Mouse (Mus musculus) cerebellum, postnatal 10 days (tissue): ENCODE measurements at regions not wholly inside any gene's neighbourhood (a gene's known extent, or its start where the extent isn't known, plus 50 kb on each side); places are given as distances from the start of the nearest gene placed in this dataset.

Experiments used
- DNase-seq, 2 experiments: peaks; one replicate each; pipeline ENCODE4 v3.0.0; 2021; ENCODE audit warnings: mixed read lengths in 2 of 2

DNA sequence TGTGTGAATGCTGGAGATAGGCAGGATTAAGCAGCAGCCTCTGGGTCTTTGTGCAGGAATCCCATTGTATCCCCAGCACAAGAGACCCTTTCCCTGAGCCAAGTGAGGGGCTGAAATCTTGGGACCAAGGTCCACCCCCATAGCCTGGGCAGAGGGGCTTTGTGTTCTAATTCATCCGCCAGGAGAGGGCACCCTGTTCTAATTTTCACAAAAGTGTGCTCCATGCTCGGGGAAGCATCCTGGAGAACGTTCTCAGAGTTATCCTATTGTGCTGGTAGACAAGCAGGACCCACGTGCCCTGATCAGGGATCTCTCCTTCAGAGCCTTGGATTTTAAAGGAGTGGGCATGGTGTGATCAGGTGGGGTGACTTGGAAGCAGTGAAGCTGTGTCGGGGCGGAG lies 191.5 kb upstream of the 4931429L15Rik start:
- peak; percentile 49 to 60 for DNase-seq

- DNase-seq = no peak
Observed at GRCm38 (mm10) chr9:46509896-46510295, 190.1 kb upstream of the 4931429L15Rik start.

GRCm38 (mm10) chr9:46509458-46509857 lies 189.7 kb upstream of the 4931429L15Rik start:
- DNase-seq = peak in 1 of 2 experiments; percentile 45

GRCm38 (mm10) chr9:46507036-46507435 lies 187.2 kb upstream of the 4931429L15Rik start:
- peak; percentile 91 to 93 for DNase-seq

- DNase-seq = no peak
Observed at GRCm38 (mm10) chr9:46504536-46504935, 184.8 kb upstream of the 4931429L15Rik start.

DNA sequence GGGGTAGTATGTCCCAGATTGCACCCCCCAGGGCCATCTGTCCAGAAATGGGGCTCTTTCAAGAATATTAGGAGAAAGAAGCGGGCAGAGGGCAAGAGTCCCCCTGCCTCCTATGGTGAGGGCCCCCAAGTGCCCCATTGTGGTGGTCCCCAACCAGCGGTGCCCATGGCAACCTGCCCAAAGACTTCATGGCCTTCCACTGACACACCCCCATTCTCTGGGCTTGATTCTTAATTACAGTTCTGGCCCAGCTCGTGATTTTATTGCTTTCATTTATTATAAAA lies 184.3 kb upstream of the 4931429L15Rik start:
- peak; percentile 47 to 67 for DNase-seq

GRCm38 (mm10) chr9:46503321-46504132 lies 183.7 kb upstream of the 4931429L15Rik start:
- no peak for DNase-seq

- DNase-seq = no peak
Observed at GRCm38 (mm10) chr9:46499426-46499825, 179.6 kb upstream of the 4931429L15Rik start.

GRCm38 (mm10) chr9:46498861-46499260 lies 179.1 kb upstream of the 4931429L15Rik start:
- DNase-seq = no peak

GRCm38 (mm10) chr9:46495276-46495675 lies 175.5 kb upstream of the 4931429L15Rik start:
- peak; percentile 67 to 74 for DNase-seq

GRCm38 (mm10) chr9:46482859-46483443 lies 163.2 kb upstream of the 4931429L15Rik start:
- peak; percentile 62 to 69 for DNase-seq

DNA sequence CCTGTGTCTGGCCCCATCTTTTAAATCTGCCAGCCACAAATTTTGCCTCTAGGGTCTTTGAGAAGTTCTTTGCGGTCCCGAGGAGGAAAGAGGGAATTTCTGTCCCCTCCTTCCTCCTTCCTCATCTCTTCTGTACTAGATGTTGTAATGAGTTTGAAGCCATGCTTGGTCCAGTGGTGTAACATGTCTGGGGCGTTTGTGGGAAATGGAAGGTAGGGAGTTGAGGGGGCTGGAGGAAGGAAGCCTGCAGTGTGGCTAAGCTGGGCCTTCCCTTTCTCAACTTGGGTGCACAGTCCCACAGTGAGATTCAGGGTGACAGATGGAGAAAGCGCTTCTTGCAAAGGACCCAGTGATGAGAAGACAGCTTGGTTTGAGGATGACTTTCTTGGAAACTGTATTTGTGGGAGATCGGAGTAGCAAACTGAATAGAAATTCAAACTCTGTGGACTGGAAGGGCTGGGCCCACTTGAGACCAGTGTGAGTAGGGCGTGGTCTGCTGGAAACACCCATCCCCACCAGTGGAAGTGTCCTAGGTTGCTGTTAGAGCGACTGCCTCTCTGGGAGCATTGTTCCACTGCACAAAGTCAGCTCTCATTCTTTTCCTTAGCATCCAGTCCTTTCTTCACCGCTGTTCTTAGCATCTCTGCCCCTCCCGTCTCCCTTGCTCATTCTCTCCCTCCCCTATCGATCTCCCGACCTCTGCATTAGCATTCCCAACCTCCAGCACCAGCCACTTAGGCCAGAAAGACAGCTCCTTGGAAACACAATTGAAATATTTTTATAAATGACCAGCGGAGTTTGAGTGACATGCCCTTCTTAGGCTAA lies 162.5 kb upstream of the 4931429L15Rik start:
- no peak for DNase-seq

- DNase-seq = no peak
Observed at GRCm38 (mm10) chr9:46481491-46481890, 161.7 kb upstream of the 4931429L15Rik start.

GRCm38 (mm10) chr9:46480080-46480690 lies 160.4 kb upstream of the 4931429L15Rik start:
- peak; percentile 74 to 85 for DNase-seq

- DNase-seq = no peak
Observed at GRCm38 (mm10) chr9:46478611-46479010, 158.8 kb upstream of the 4931429L15Rik start.

DNA sequence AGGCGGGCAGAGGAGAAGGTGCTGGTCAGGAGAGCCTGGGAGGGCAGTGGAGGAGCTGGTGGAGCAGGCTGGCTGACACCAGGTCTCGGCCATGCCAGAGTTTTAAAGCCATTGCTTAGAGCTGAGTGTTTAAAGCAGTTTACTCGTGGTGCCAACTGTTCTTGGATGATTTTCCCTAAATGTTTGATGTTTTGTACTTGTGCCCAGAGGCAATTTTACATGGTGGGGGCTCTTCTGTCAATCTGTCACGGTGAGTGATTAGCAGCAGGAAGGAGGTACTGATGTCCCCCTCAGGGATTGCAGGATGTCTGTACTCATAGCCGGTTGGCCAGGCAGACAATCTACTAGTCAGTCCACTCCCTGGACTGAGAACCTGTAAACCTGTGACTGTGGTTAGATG lies 156.7 kb upstream of the 4931429L15Rik start:
- DNase-seq = no peak

DNA sequence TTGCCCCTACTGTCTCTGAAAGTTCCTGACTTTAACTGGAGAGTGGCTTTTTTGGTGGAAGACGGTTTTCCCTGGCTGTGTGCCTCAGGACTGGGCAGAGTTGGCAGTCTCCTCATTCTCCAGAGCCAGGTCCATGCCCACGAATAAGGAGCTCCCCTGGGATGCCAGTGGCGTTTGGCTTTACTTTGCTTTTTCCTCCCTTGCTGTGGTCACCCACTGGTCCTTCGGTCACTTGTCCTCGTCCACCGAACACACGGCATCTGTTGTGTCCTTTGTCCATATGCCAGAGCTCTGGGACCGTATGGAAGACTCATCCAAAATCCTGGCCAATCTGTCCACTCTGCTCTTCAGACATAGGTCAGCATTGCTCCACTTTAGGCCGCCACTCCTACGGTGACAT lies 153.9 kb upstream of the 4931429L15Rik start:
- DNase-seq = peak; percentile 64 to 73

DNA sequence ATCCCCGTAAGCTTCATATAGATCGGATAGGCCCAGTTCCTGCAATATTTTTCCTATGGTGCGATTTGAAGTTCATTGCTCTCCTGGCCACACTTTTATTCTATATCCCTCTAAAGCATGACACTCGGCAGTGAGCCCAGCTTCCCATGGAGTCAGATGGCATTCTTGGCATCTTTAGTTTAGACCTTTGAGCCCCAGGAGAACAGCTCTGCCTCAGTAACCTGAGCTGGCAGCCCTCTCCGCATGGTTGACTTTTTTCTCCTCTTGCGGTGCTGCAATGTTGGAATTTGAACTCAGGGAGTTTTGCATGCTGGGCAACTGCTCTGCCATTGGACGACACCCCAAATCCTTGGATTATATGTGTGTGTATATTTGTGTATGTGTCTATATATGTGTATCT lies 149.7 kb upstream of the 4931429L15Rik start:
- peak; percentile 58 to 71 for DNase-seq

GRCm38 (mm10) chr9:46468306-46468705 lies 148.5 kb upstream of the 4931429L15Rik start:
- DNase-seq = peak in 1 of 2 experiments; percentile 35

DNA sequence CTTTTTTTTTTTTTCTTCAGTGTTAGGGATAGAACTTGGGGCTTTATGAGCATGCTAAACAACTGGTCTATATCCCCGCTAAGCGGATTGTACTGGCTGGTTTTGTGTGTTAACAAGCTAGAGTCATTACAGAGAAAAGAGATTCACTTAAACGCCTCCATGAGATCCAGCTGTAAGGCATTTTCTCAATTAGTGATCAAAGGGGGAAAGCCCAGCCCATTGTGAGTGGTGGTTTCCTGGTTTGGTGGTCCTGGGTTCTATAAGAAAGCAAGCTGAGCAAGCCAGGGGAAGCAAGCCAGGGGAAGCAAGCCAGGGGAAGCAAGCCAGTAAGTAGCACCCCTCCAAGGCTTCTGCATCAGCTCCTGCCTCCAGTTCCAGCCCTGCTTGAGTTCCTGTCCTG lies 147.9 kb upstream of the 4931429L15Rik start:
- no peak for DNase-seq

GRCm38 (mm10) chr9:46462681-46463080 lies 142.9 kb upstream of the 4931429L15Rik start:
- no peak for DNase-seq

DNA sequence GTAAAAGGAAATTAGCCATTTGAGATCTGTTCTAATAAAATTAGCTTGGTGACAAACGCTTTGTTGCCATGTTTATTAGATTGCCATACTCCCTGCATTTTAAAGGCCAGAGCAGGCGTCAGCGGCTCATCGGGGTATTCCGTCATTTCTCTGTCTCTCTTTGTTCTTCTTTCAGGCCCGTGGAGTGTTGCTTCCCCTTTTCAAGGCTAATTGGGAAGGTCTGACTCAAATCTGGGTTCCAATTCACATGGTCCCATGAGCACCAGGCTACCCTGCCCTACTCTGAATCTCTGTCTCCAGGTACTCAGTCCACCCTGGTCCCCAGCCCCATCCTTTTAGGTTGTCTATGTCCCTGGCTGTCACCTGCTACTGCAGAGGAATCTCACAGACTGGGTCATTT lies 138.2 kb upstream of the 4931429L15Rik start:
- no peak for DNase-seq
